Mouse (Mus musculus) gastrocnemius, adult 8-10 months (tissue): ENCODE measurements around the gene Rassf1. TPM values are rescaled to one million over a fixed set of nuclear protein-coding genes. Genes with fewer than 3 reads are reported as not detected.

ENCODE experiments used
- DNase-seq, 2 experiments: peaks; one replicate each; pipeline ENCODE4 v3.0.0; 2022; ENCODE audit warnings: low spot score in 2 of 2
- total RNA-seq, 4 experiments: library from RNA; stranded (reverse); gene quantifications; 2 replicates each; pipeline ENCODE4 v1.2.4; 2022

Gene Rassf1
- total RNA-seq, 4 experiments from 2014 or later = 9.3 to 14.4 (median 11.9) TPM

DNA sequence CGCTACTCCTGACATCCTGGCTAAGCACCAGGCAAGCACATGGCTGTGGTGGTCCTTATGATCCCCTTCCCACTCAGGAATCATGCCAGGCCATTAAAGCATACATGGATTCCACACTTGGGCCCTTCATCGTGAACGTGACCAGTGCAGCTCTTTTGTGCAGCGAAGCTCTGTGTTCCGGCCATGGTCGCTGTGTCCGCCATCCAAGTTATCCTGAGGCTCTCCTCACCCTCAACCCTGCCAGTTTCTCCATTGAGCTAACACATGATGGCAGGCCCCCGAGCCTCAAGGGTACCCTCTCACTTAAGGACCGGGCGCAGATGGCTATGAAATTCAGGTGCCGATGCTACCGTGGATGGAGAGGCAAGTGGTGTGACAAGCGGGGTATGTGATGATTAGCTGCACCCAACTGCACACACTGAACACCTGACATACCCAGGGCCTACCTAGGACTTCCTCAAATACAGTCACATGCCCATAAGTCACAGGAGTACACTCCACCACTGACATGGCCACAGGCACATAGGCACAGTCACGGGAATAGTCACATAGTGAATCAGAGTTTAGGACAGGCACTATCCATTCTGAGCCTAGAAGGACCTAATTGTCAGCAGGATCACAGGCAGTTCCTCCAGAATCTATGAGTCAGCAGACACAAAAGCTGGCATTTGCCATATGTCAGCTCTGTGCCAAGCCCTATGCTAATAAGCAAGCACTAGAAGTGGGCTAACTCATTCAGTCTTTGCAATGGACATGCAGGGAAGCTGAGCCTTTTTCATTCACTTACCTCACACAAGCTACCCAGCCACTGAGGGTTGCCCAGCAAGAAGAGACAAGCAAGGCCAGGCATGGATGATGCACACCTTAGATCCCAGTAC is 27.9 kb downstream of the Rassf1 start:
- no peak for DNase-seq

DNA sequence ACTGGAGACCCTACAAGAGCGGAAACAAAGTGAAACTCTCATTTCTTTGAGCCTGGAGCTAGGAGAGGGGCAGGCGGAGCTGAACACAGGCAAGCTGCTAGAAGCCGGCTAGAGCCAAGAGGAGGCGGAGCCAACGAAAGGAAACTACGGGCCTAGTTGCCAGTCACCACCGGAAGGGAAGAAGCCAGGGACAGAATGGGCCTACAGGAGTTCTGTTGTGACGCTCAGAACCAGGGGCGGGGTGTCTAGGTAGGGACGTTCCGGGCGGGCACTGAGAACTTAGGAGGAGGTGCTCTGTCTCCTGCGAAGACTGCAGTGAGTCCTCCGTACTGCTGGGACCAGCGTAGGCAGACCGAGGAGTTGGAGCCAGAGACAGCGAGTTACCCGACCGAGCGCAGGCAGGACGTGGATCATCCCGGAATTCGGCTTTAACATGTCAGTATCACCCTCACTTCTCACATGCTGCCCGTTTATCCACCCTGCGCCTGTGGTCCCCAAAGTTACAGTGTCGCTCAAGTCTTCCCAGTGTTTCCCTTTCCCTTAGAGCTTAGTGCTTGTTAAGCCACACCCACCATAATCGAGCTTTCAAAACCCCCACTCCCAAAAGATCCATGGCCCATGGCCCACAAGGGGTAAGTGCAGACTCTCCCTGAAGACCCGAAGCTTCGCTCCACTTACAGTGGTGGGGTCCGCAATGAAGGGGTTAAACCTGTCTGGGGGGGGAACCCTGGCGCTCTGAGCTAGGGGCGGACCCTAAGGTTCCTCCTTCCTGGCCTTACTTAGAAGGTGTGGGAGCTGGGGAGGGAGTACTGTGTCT is 29.4 kb downstream of the Rassf1 start, which contains the start of gene Hyal3:
Gene Hyal3 (plus strand): TSS at position 318 of the 817 bp plus-strand sequence.
- DNase-seq = peak; percentile 82 to 85

DNA sequence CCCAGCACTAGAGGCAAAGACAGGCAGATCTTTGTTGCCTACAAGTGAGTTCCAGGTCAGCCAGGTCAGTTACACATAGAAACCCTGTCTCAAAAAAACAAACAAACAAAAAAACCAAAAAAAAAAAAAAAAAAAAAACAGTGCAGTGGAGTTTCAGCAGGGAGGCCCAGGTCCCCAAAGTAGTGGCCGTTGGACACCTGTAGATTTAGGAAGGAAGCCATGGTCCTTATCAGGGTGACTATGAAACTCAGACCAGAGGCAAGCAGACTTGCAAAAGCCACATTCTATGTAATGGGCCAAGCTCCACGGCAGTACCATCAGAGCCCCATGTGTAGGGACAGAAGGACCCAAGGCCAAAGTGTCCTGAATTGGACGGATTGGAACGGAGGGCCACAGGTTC is 30.2 kb downstream of the Rassf1 start:
- no peak for DNase-seq

GRCm38 (mm10) chr9:107582509-107583062 is 31.2 kb downstream of the Rassf1 start:
- DNase-seq = no peak

DNA sequence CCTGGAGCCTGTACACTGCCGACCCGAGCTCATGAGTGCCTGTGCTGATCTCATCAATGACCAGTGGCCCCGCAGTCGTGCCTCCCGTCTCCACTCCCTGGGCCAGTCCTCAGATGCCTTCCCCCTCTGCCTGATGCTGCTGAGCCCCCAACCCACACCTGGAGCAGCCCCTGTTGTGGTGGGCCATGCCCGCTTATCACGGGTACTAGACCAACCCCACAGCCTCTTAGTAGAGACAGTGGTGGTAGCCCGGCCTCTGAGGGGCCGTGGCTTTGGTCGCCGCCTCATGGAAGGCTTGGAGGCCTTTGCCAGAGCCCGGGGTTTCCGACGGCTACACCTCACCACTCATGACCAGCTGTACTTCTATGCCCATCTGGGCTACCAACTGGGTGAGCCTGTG is 31.8 kb downstream of the Rassf1 start:
- DNase-seq = no peak

GRCm38 (mm10) chr9:107586504-107586903 is 35.1 kb downstream of the Rassf1 start:
- no peak for DNase-seq

DNA sequence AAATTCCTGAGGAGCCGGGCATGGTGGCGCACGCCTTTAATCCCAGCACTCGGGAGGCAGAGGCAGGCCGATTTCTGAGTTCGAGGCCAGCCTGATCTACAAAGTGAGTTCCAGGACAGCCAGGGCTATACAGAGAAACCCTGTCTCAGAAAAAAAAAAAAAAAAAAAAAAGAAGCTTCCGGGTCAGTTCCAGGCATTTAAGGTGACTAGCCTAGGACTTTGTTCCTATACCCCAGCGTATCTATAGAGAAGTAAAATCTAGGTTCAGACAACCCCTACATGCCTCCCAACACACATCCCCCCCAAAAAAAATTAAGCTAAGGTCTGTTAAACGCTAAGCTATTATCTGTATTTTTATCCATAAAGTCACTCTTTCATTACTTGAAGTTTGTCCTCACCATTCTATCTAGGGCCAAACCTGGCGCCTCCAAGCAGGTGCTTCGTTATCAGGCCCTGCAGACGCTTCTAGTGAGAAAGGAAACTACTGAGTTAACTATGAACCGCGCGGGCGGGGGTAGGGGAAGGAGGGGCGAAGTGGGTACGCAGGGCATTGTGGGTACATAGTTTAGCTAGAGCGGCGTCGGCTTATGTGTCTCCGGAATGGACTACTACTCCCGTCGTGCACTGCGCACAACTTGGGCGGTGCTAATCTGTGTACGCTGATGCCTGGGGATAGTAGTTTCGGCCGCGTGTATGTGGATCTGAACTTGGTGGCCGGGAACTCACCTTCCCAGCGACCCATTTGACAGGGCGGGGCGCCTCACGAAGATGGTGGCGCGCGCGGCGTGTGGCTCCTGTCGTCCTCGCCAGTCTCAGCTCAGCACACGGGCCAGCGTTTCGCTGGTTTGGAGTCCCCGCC is 35.8 kb downstream of the Rassf1 start, which contains the start of gene Ifrd2:
Gene Ifrd2 (plus strand): TSS at position 669 of the 859 bp plus-strand sequence.
- peak; percentile 96 to 97 for DNase-seq

DNA sequence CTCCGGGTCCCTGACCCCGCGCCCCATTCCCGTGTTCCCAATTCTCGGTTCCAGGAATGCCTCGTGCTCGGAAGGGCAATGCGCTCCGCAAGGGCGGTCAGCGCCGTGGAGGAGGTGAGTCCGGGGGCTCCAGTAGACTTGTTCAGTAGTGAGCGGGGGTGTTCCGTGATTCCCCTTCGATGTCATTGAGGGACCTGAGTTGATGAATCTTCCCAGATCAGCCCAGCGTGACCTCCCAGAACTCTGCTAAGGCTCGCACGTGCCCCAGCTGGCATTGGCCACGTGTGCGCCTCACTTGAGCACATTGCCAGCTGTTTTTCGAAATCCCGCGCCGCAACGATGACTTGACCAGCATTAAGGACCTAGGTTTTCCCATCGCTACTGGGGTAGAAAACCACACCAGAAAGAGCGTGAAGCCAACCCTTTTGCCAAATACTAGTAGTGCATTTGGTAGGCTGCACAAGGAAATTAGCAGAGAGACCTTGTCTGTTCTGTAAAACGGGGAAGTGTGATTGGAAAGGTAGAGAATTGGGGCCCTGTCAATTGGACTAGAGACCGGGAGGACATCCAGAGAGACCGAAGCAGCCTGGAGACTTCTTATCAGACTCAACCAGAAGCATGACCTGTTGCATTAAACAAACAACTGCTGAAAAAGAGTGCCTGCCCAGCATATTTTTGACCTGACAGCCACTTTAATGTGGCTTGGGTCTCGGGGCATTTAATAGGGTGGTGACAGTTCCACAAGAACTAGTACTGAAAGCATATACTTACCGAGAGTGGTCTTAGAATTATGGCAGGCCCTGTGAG is 36.7 kb downstream of the Rassf1 start:
- DNase-seq = peak in 1 of 2 experiments; percentile 55

- peak; percentile 57 to 79 for DNase-seq
Measured at GRCm38 (mm10) chr9:107590058-107590772, 38.9 kb downstream of the Rassf1 start.

DNA sequence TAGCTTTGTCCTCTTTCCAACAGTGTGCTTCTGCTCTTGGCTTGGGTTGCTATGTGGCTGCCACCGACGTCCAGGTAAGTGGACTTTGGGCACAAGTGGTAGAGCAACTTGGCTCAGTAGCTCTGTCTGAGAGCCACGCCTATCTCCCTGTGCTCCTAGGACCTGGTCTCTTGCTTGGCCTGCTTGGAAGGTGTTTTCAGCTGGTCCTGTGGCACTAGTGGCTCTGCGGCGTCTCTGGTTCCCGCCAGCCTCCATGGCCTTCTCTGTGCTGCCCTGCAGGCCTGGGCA is 39.4 kb downstream of the Rassf1 start:
- DNase-seq = no peak

DNA sequence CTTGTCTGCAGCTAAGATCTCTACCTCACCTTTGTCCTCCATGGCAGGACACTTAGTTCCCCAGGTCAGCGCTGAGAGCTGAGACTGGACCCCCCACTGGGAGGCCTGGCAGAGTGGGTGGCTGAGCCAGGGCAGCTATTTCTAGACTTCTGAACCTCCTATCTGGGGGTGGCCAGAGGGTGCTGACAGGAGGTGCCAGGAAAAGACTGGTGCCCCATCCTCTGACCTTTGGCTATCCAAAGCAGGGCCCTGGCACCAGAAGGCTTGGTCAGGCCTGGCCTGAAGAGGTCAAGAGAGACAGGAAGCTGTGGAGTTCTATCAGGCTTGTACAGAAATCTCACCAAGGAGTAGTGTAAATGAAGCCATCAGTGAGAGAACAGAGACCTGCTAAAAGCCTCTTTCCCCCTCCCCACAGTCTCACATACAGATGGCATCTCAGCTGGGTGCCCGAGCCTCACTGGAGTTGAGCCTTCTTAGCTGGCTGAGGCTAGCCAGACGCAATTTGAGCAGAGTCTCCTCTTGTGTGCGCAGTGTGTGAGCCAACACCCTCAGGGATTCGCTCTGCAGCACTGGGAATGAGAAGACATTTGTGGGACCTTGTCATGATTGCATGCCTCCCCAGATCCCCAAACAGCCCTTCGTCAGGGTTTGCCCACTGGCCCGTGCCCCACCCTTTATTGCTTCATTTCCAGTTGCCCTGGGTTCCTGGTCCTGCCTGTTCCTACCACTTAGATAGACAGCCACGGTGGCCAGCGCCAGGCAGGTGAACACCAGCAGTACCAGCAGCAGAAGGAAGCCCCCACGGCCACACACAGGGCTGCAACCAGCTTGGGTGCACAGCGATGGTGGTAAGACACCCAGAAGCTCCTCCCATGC is 42.0 kb downstream of the Rassf1 start:
- peak; percentile 60 to 77 for DNase-seq

DNA sequence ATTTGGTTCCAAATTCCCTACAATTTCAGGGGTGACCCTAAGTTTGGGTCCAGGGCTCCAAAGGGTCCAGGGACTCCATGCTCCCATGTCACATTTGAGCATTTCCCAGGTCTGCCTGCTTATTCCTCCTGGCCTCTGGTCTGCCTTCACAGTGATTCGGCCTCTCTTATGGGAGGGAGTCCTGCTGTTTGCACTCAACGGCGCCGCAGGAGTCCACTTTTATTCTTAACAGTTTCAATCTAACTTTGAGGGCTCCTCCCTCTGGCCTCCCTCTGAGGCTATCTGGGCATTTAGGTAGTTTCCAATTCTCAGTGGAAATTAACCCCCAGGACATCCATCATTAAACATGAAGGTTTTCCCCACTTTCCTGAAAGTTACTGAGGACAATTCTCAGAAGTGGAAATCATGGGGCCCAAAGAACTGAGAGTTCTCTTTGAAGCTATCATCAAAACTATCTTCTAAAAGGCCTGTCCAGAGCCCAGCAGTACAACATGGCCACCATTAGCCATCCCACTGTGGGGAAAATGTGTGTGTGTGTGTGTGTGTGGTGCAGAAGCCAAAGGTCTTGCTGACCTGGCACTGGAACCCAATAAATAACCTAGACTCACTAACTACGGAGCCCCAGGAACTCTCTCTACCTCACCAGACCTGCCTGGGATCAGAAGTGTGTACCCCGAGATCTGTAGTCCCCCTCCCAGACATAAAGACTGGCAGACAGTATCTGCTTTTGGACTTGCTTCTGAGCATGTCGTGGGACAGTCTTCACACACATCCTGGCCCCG is 43.1 kb downstream of the Rassf1 start:
- DNase-seq = no peak

- DNase-seq = peak; percentile 74 to 83
Measured at GRCm38 (mm10) chr9:107596619-107597569, 45.5 kb downstream of the Rassf1 start.

GRCm38 (mm10) chr9:107598385-107598784 is 47.0 kb downstream of the Rassf1 start:
- no peak for DNase-seq

DNA sequence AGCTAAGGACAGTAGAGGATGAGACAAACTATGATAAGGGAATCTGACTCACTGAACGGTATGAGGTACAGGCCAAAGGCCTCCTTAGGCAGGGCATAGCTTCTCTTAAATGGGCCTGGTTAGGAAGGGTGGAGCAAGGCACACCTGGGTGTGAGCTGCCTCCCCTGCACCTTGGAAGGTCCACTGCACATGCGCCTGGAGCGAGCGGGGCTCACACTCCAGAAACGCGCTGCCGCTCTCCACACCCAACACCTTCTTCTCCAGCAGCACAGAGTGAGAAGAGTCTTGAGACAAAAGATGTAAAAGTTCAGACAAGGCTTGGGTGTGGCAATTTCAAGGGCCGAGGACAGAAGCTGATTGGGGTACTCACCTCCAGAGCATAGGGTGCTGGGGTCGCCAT is 48.1 kb downstream of the Rassf1 start:
- DNase-seq = no peak

DNA sequence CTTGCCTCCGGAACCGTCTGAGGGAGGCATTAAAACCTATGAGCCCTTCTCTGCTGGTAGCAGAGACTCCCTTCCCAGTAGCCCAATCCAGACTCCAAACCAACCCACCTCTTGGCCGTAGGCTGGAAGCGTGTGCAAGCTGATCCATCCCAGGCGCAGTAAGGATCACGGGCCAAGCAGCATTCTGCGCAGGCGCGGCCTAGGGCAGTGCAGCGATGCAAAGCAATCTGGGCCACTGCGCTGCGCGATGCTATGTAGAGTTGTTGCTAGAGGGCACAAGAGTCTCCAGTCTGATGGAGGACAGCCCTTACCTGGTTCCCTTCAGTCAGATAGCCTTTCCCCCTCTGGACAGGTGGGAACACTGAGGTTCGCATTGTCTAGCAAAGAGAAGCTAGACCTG is 48.5 kb downstream of the Rassf1 start:
- no peak for DNase-seq

- DNase-seq = no peak
Measured at GRCm38 (mm10) chr9:107600745-107601144, 49.4 kb downstream of the Rassf1 start.
